Comparison of ENCODE assay signal across 8 mouse cellular contexts in the genomic region with DNA sequence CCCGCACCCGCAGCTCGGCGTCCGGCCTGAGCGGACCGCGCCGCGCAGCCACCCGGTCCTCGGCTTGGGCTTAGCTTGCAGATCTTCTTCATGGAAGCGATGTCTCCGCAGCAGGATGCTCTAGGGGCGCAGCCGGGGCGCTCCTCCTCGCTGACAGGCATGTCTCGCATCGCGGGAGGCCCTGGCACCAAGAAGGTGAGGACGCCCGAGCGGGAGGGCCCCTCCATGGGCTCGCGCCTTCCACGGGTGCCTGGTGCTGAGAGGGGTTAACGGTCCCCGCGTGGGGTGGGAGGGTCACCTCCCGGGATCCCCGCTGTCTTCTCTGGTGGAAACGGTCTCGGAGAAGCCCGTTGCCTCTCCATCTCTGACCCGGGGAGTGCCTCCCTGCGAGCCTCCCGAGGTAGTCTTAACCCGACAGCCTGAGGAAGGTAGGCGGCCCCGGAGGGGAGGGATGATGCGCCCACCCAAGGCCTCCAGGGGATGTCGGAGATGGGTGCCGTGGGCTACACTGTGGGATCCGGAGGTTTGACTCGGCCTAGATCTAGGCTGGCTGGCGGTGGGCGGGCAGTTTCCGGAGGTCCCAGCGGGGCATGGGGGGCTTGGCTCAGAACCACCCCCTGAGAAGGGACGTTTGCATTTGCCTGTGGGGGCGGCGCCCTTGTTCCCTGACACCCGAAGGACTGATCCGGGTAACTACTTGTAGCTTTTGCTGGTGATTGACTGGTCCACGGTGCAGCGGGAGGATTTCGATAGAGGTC. TPM values are rescaled to one million over a fixed set of nuclear protein-coding genes. Genes with fewer than 3 reads are reported as not detected.
DNase-seq lines count a peak whose midpoint lies in the region; ATAC-seq lines count a peak whose summit lies in the region.

No protein-coding gene starts in this region.

- no peak overlapping the region for H3K27ac ChIP-seq in limb, embryonic 11.5 days (replicated peaks; ENCODE audit: low read depth, low read length)
- peak overlapping the region; percentile 84 for H3K27ac ChIP-seq in midbrain, embryonic 13.5 days

- H3K4me3 ChIP-seq in megakaryocyte, embryonic 14.5 days (replicated peaks): peak overlapping the region; percentile 94
- H3K4me3 ChIP-seq in limb, embryonic 11.5 days (ENCODE audit: low read depth, low read length): peak overlapping the region; percentile 60
- peak overlapping the region; percentile 77 for H3K4me3 ChIP-seq in midbrain, embryonic 13.5 days (replicated peaks)

- H3K4me1 ChIP-seq in megakaryocyte, embryonic 14.5 days: peaks cover 28% of the 10 kb centered on the region
- peaks cover 4% of the 10 kb centered on the region; the same call in 1 of the 2 replicates for H3K4me1 ChIP-seq in limb, embryonic 11.5 days (ENCODE audit: control insufficient read depth, insufficient read depth, low read length)
- peaks cover 19% of the 10 kb centered on the region for H3K4me1 ChIP-seq in midbrain, embryonic 13.5 days (replicated peaks)

- no peak for ATAC-seq in megakaryocyte, adult 5-6 weeks (ENCODE audit: poor library complexity, severe bottlenecking)
- peak; percentile 62 for ATAC-seq in inflammation-experienced regulatory T-cells, adult 6 months
- peak; percentile 44 for ATAC-seq in limb, embryonic 11.5 days (ENCODE audit: insufficient number of reproducible peaks, low FRiP score, low TSS enrichment, low read depth)
- ATAC-seq in midbrain, embryonic 13.5 days: no peak; the same call in none of the 2 replicates

- H3K9me3 ChIP-seq in megakaryocyte, embryonic 14.5 days: no peaks in the 10 kb centered on the region
- H3K9me3 ChIP-seq in limb, embryonic 11.5 days (ENCODE audit: control insufficient read depth, low read length): no peaks in the 10 kb centered on the region
- no peaks in the 10 kb centered on the region for H3K9me3 ChIP-seq in midbrain, embryonic 13.5 days

- H3K9ac ChIP-seq in limb, embryonic 11.5 days (ENCODE audit: low read length): peak overlapping the region; percentile 65; the same call in 1 of the 2 replicates
- peak overlapping the region; percentile 83 for H3K9ac ChIP-seq in midbrain, embryonic 13.5 days (replicated peaks)

- peak overlapping the region; percentile 94 for H3K4me2 ChIP-seq in limb, embryonic 11.5 days (ENCODE audit: low read depth, severe bottlenecking)
- peak overlapping the region; percentile 87 for H3K4me2 ChIP-seq in midbrain, embryonic 13.5 days (replicated peaks)

- H3K36me3 ChIP-seq in megakaryocyte, embryonic 14.5 days (replicated peaks; ENCODE audit: low read length): no peaks in the 10 kb centered on the region
- no peaks in the 10 kb centered on the region for H3K36me3 ChIP-seq in limb, embryonic 11.5 days (ENCODE audit: control insufficient read depth, insufficient read depth, low read length)
- no peaks in the 10 kb centered on the region for H3K36me3 ChIP-seq in midbrain, embryonic 13.5 days

- DNase-seq in cerebellum, postnatal 36 days: peak; percentile 49 to 50
- peak; percentile 43 to 46 for DNase-seq in gastrocnemius, adult 8-10 months (ENCODE audit: low spot score in 2 of 2)
- DNase-seq in limb, embryonic 11.5 days (ENCODE audit: low spot score): peak; percentile 55
- DNase-seq in testis, postnatal 10 days (ENCODE audit: low spot score): peak; percentile 67

- WGBS in limb, embryonic 11.5 days: under 1% methylated on average over 57 of the region's 58 CpGs
- WGBS in midbrain, embryonic 13.5 days: under 1% methylated on average over 58 of the region's 58 CpGs

- peaks cover 74% of the 10 kb centered on the region for H3K27me3 ChIP-seq in megakaryocyte, embryonic 14.5 days (replicated peaks)
- peaks cover 26% of the 10 kb centered on the region for H3K27me3 ChIP-seq in limb, embryonic 11.5 days (ENCODE audit: control insufficient read depth, insufficient read depth, low read length)
- peaks cover 27% of the 10 kb centered on the region for H3K27me3 ChIP-seq in midbrain, embryonic 13.5 days

RNA-seq across cellular contexts. Expression of gene Arhgap20, which starts 0.5 kb away (rescaled TPM):
- not detected in 2 replicates for polyA plus RNA-seq in megakaryocyte, embryonic 14.5 days (2012; ENCODE audit: insufficient read depth, low replicate concordance)
- not detected in 2 replicates for total RNA-seq in megakaryocyte, adult 5-6 weeks (2015)
- not detected in 2 replicates for total RNA-seq in megakaryocyte, adult 5-6 weeks (2017)
- 10 to 100 TPM; 21.0 to 37.6 (median 30.8) TPM for total RNA-seq in gastrocnemius, adult 8-10 months (2022)
- 1 to 10 TPM in 1 of 3 experiments, under 1 TPM in 1, not detected in 1; 0.99 to 1.4 TPM for polyA plus RNA-seq in inflammation-experienced regulatory T-cells, adult 6 months (2017; shearing (Covaris generic))
- polyA plus RNA-seq in limb, embryonic 11.5 days (2014; fragmentation: Nextera tagmentation; extraction: Ambion mirVana): 0.81 and 1.8 TPM in 2 replicates
- 9.1 and 11.6 TPM in 2 replicates for polyA plus RNA-seq in midbrain, embryonic 13.5 days (2015; fragmentation: Nextera tagmentation; extraction: Ambion mirVana)

Comparison
In these comparisons a context has a peak if more than half of its experiments do, and no peak if none do; other contexts are left out.
1. ATAC-seq: peak in inflammation-experienced regulatory T-cells, adult 6 months (single experiment) and limb, embryonic 11.5 days (single experiment); none in megakaryocyte, adult 5-6 weeks (single experiment) and midbrain, embryonic 13.5 days (single experiment).
2. Peak in every context shown above with its lines, with median percentiles within 50 percentile points of each other: H3K4me3 ChIP-seq and DNase-seq.